Mouse (Mus musculus): ENCODE measurements at regions not wholly inside any gene's neighbourhood (a gene's known extent, or its start where the extent isn't known, plus 50 kb on each side); places are given as distances from the start of the nearest gene placed in this dataset.

DNA sequence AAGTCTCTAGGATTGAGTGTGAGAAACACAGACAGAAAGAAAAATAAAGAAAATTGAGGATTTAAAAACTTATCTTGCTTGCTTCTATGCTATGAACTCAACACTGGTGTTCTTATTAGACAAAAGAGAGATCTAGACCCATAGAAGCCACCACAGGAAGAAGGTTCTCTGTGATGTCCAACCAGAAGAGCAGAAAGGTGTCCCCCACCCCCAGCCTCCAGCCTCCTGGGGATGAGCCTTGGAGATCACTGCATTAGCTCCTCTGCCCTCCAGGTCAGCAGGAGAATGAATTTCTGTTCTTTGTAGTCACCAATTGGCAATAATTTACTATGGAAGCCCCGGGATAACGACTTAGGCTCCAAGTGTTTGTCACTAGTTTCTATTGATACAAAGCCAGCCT is 444.3 kb upstream of the Cdh4 start:
- no peak for DNase-seq (ENCODE audit: low read depth)

DNA sequence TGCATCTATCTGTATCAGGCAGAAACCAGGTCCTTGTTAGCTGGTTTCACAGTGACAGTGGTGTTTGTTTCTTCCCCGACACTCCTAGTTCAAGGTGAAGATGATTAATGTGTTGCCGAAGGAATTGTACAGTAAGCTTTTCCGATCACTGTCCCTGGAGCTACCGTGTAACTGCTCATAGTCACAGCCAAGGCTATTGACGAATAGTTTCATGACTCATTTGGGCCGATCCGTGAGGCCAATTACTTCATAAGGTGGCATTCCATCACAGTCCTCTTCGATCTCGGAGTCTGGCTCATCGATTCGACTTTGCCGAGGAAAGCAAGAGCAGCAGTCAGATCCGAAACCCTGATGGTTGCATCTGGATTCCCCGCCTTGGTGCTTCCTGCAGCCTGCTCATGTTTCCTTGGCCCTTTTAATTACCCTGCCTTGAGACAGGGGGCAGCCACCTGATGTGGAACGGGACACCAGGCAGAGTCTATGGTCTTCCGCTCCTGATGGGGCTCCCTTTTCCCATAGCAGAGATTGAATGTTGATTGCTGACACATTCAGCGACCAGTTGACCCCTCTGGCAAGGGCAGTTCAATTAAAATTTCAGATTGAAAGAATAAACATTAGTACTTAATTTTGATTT is 441.7 kb upstream of the Cdh4 start:
- no peak for DNase-seq (ENCODE audit: low read depth)

DNA sequence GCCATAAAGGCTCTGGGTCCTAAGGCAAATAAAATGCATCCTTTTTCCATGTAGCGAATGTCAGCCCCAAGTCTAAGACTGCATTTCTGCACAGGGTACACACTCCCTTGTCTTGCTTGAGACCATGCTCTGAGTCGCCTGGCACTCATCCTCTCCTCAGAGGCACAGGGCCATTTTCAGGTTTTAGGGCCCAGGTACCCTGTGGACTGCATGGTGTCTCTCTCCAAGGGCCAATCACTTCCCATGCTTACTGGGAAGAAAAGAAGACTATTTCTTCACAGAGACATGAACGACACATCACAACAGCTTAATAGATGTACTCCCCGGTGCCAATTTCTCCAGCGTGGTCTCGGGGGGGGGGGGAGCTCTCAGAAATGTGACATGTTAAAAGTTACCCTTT is 434.5 kb upstream of the Cdh4 start:
- DNase-seq (ENCODE audit: low read depth): no peak

DNA sequence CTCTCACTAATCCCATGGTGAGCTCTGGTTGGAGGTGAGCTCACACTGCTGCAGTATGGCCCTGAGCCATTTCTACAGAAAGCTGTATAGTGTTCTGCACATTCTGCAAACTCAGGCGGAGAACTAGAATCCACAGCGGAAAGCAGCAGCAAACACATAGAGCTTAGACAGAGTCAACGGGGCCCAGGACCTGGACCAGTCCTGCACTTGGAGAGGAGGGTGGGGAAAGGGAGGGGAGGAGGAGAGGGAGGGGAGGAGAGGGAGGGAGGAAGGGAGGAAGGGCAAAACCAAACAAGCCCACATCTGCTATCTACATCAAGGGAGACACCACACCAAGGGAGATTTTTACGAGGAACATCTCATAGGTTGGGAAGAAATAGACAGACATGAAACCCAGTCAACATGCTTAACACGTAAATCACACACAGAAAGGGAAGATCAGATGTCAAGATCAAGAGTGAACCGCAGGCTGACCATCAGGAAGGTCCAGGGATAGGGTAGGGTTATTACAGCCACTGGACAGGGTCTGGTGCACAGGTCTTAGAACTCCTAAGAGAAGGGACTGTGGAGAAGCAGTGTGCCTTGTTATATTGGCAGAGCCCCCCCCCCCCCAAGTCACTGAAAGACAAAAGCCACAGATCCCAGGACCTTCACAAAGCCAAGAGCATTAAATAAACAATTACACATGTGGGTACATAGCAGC is 428.2 kb upstream of the Cdh4 start:
- no peak for DNase-seq (ENCODE audit: low read depth)

DNA sequence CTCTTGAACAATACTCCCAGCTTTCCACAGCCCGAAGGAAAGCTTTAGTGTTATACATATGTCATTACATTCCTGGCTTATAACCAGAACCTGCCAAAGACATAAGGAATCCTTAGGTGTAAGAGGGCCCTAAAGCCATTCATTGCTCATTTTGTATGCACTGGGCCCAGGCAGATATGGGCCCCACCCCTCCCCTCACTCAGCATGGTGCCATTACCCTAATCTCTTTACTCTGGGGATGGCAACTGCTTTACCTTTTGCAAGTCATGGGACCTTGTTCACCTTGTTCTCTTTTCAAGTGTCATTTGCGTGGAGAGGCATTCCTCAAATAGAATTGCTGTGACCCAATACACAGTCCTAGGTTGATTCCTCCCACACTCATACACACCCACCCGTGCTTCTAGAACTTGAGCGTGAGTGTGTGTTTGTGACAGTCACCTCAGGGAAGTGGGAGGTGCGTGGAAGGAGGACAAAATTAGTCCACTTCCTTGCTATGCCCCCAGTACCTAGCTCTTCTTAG is 419.5 kb upstream of the Cdh4 start:
- no peak for DNase-seq (ENCODE audit: low read depth)

DNA sequence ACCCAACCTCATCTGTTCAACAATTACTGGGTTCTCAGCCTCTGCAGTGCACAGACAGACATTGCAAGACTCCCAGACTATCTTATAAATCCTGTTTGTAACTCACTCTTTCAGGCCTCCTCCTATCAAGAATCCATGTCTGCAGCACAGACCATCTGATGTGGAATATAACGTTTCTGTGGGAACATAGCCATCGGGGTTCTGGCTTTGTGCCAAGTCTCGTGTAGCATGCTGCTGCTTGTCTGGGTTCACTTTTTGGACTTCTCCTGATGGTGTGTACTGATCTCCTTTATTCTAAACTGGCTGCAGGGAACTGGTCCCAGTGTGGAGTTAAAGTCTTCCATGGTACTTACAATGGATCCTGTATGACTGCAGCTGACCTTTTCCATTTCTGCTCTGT is 418.0 kb upstream of the Cdh4 start:
- DNase-seq (ENCODE audit: low read depth): no peak

DNA sequence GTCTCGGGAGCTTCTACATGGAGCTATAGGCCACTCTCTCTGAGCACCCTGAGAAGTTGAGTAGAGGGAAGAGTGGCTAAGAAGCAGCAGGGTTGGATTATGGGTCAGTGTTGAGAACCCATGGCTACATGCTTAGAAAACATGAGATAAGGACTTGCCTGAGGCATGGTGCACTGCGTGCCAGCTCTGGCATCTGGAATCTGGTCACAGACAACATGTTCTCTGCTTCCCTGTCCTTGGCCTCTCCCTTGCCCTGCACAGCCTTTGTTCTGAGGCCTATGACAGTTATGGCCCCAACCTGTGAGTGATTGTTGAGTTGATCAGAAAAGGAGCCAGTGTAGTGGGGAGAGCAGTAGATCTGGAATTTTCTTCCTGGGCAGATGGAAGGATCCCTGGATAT is 409.1 kb upstream of the Cdh4 start:
- no peak for DNase-seq (ENCODE audit: low read depth)

DNA sequence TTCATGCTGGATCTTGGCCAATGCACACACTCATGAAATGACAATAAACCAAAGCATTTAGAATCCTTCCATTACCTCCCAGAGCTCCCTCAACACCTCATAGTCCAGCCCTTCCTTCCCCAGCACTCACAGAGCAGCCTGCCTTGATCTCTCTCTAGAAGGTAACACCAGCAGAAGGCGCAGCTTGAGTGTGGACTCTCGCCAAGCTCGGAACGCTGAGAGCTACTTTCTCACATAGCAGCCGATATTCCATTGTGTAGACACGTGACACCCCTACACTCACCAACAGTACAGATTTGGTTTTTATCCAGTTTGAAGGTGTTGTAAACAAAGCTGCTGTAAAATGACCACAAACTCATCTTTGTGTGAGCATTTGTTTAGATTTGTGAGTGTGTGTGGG is 406.8 kb upstream of the Cdh4 start:
- no peak for DNase-seq (ENCODE audit: low read depth)

DNA sequence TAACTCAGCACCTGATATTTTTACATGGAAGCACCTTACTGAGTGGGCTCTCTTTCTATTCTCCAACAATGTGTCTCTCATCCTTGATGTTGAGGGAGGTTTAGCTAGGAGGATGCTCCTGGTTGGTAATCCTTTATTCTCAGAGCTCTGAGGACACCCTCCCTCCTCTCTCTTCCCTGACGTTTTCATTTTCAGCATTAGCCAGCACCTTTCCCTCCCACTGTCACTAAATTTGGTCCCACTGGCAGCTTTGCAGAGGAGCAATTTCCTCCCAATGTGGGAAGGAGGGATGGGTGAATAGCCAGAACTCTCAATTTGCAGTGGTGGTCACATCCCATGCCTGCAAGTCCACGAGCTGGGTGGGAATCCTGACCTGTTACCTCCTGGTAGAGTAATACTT is 402.5 kb upstream of the Cdh4 start:
- DNase-seq (ENCODE audit: low read depth): no peak

DNA sequence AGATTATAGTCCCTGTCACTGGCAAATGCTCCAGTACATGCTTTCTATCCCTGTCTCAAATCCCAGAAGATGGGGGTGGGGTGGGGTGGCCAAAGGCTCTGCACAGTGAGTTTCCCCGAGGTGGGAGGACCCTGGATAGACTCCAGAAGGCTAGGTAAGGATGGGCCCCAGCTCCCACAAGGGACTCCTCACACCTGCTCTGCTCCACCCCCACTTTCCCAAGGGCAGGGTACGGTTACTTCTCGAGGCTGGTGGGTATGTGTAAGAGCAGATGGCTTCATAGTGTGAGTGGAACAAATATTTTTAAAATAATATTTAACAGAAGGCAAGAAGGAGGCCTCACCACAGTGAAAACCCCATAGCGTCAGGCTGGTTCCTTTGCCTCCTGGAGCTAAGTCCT is 398.6 kb upstream of the Cdh4 start:
- DNase-seq (ENCODE audit: low read depth): no peak

DNA sequence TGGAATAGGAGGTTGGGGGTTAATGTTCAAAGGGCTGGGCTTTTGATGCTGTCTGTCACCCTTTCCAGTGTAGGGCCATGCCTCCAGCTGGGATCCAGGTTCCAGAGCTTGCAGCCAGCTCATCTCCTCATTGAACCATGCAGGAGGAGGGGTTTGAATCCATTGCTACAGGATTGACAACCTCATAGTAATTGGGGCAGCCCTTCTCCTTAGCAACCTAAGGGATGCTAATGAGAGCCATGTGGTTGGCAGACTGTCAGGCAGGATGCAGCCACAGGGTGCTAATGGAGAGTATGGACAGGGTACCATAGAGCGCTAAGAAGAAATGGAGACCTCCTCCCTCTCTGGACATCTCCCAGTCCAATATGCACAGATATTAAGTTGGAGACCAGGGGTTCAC is 396.9 kb upstream of the Cdh4 start:
- no peak for DNase-seq (ENCODE audit: low read depth)

DNA sequence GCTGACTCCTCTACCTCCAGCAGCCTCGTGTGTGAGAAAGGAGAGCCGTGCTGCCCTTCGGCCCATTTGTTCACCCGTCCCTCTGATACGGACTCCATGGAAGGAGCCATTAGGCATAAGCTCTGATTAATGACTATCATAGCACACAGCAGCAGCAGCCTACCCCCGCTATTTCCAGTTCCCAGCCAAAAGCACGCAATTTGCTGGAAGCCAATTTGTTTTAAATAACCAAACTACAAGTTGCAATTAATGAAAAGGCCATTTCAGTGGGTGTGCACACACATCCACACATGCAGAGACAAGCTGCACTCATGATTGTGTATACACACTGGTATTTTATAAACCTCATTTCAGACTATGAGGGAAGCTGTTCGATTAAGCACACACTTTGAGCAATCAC is 387.8 kb upstream of the Cdh4 start:
- DNase-seq (ENCODE audit: low read depth): no peak

DNA sequence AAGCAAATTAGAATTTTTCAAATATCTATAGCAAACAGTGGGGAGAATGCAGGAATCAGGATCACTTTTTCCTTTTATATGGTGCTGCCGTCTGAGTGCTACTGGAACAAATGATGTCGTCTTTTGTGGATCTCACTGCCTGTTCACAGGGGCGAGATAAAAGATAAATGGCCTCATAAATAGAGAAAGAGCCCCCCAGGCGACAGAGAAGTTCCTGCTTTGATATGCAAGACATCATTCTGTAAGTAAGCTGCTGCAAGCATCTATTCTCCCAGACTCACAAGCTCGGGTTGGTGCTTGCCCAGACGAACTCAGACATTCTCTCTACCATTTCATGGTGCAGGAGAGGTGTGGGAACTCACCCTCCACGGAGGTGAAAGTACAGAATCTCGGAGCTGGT is 377.6 kb upstream of the Cdh4 start:
- DNase-seq (ENCODE audit: low read depth): no peak

DNA sequence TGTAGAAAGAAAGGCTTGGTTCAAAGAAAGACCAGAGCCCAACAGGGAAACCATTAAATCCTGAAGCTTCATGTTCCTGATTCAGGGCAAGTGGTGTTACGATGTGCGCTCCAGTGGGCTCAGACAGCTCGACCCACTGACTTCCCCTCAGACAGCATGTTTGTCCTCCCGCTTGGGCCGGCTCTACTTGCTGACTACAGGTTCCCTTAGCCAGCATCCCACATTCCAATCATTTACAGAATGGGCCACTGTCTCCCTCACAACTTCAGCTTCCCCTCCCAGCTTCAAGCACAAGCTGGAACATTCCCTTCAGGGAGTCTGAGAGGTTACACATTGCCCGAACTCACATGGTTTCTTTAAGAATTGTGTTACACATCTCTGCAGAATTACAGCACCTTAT is 372.7 kb upstream of the Cdh4 start:
- no peak for DNase-seq (ENCODE audit: low read depth)

DNA sequence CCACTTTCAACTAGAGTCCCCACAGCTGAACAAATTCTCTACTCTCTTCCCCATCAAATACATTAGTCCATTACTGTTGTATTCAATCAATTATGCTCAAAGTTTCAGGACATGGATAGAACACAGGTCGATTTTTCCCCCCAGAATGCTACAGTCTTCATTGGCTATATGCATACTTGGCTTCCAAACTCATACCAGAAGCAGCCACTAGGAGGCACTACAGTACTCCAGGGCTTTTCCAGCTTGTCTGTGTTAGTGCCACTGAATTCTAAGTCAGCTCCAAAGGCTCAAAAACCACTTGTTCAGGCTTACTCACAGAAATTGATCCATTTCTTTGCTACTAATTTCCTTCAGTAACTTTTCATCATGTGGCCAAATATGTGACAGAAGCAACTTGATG is 371.9 kb upstream of the Cdh4 start:
- peak; percentile 9 for DNase-seq (ENCODE audit: low read depth)

DNA sequence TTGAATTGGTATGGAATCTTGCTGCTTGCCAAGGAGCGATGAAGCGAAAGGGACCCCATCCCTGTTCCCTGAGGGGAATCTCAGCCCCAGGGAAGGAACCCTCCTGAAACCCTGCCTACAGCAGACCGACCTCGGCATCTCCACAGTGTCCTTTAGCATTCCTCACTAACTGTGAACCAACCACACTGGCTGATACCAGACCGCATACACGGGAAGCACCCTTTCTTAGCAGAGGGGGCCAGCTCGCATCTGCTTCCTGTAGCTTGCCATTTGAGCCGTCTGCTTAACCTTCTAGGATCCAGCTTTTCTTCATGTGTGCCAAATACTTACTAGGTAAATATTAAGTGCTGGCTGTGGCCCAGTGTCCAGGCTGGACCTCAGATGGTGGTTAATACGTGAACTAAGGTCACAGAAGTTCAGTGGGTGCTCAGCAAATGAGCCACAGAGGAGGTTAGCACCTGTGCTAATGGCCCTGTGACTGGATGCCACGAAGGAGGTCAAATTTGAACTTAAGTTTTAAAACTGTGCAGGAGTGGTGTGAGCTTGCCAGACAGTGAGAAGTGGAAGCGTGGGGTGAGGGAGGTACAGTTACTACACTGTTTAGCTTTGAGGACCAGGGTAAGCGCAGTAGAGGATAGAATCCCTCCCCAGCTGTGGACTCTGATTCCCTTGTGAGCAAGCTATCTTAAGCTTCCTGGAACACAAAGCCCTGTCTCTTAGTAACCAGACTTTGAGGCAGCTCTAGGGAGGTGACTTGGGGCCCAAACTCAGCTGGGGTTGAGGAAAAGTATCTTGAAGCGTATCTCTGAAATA is 361.6 kb upstream of the Cdh4 start:
- no peak for DNase-seq (ENCODE audit: low read depth)

DNA sequence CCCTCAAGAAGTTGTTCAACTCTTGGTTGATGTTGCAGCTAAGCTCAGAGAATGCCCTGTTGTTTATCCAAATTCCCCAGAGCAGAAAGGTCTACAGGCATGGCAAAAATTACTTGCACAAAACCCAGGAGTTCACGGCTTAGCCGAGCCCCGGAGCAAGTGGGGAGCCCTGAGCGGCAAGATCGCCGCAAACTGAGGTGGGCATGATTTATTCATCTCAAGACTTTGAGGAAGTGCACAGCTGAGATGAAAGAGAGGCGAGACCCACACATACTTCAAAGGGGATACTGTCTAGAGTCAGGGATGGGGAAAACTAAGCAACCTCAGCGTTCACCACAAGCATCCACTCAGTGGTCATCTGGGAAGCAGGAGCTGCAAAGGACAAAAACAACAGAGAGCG is 355.3 kb upstream of the Cdh4 start:
- no peak for DNase-seq (ENCODE audit: low read depth)

DNA sequence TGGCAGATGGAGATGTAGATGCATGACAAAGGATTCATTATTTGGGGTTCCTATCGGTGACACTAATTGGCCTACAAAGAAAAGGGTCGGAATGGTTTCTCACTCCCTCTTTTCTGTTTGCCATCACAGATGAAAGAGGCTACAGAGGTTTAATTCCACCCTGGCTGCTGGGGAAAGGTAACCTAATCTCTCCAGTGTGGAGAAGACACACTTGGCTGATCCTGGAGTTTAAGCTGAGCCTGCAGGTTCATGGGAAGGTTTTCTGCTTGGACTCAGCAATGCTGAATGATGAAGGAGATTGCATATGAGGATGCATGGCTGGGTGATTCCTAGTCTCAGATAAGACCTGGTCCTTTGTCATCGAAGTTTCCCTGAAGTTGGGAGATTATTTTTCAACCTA is 350.8 kb upstream of the Cdh4 start:
- DNase-seq (ENCODE audit: low read depth): no peak

DNA sequence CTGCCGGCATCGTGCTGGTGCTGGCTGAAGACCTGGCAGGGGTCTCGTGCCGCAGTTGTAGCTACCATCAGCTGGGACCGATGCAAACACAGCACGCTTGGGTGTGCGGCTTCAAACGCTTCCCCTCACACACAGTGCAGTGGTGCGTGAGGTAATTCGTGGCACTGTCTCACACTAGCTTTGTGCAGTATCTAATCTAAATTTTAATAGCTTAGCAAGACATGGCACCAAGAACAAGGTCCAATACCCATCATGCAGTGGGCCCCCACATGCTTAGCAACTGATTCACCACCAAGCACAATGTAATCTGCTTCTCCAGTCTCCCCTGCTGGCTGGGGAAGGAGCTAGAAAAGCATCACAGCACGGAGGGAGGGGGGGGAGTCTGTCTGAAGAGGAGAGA is 348.2 kb upstream of the Cdh4 start:
- DNase-seq (ENCODE audit: low read depth): no peak

DNA sequence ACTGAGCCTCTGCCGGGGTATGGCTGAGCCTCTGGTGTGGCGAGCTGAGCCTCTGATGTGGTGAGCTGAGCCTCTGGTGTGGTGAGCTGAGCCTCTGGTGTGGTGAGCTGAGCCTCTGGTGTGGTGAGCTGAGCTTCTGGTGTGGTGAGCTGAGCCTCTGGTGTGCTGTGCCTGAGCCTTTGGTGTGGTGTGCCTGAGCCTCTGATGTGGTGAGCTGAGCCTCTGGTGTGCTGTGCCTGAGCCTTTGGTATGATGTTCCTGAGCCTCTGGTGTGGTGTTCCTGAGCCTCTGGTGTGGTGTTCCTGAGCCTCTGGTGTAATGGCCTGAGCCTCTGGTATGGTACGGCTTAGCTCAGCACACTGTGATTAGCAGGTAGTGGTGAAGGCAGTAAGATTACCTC is 346.2 kb upstream of the Cdh4 start:
- DNase-seq (ENCODE audit: low read depth): no peak

DNA sequence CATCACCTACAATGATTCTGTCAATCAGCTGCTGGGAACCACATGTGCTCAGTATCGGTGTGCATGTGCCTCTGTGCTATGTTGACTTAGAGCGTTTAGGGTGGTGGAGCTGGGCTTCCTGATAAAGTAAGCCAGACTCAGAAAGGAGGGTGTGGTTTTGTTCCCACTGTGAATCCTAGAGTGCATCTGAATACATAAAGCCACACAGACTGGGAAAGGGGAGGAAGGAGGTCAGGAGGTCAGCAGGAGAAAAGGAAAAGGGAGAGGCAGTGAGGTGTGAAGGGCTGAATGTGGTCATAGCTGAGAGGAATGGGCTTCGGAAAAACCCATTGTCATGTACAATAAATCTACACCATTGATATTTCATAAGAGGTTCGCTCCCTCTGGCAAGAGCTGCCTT is 345.4 kb upstream of the Cdh4 start:
- DNase-seq (ENCODE audit: low read depth): no peak

DNA sequence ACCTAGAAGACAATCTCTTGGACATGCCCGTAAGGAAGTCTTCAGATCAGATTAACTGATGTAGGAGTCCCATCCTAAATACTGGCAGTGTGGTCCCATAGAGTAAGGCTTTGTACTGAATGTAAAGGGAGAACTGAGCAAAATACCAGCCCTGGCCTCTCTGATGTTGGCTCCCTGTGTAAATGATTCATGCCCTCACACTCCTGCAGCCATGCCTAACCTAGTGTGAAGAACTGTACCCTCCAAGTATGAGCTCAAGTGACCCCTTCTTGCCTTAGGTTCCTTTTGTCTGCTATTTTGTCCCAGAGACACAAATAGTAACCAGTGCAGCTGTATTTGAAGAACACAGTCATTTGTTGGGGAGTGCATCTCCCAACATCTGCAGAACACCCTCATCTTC is 342.4 kb upstream of the Cdh4 start:
- DNase-seq (ENCODE audit: low read depth): no peak

DNA sequence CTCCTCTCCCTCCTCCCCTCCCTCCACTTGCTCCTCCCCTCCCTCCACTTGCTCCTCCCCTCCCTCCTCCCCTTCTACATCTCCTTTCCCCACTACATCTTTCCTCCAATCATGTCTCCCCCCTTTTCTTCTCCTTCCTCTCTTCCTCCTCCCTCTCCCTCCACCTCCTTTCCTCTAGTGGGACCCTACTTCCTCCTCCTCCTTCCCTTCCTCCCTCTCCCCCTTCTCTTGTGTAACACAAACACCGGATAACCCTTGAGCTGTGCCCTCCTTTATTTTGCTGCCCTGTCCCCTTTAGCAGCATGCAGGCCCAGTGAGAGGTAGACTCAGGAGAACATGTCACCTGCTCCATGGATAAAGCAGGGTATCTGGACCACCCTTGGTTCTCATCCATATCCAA is 339.1 kb upstream of the Cdh4 start:
- DNase-seq (ENCODE audit: low read depth): no peak

Data from c-Kit-positive CD71-negative TER-119-negative erythroid progenitor cells, embryonic 14.5 days (primary cell).